Mouse (Mus musculus) lung, embryonic 14.5 days (tissue): ENCODE results near the gene Ugt1a6b. TPM values are rescaled to one million over a fixed set of nuclear protein-coding genes. Genes with fewer than 3 reads are reported as not detected.

Experiments used
- ATAC-seq: fragments of 200-750 bp; cut with Nextera tagmentation; 2 replicates; pipeline ENCODE4 v1.8.0; 2017; ENCODE audit warnings: mild to moderate bottlenecking, moderate TSS enrichment, moderate library complexity; ENCODE audit not compliant: insufficient read depth
- DNase-seq: peaks from one replicate; pipeline ENCODE4 v3.0.0-alpha.2; 2015
- H3K27ac ChIP-seq: fragments of 300-500 bp; sonication (generic); 2 replicates; pipeline ENCODE4 v1.5.1; 2014; ENCODE audit warnings: low read depth, mild to moderate bottlenecking, moderate library complexity
- H3K27me3 ChIP-seq: fragments of 300-500 bp; sonication (generic); 2 replicates; pipeline ENCODE4 v1.6.1; 2014; ENCODE audit warnings: low read length, control low read depth; ENCODE audit not compliant: insufficient read depth
- H3K36me3 ChIP-seq: fragments of 300-500 bp; sonication (generic); 2 replicates; pipeline ENCODE4 v1.6.1; 2014; ENCODE audit warnings: control low read depth; ENCODE audit not compliant: insufficient read depth
- H3K4me1 ChIP-seq: fragments of 300-500 bp; sonication (generic); 2 replicates; pipeline ENCODE4 v1.6.1; 2014; ENCODE audit warnings: antibody characterized with exemption, control low read depth; ENCODE audit not compliant: insufficient read depth
- H3K4me2 ChIP-seq: fragments of 300-500 bp; sonication (generic); 2 replicates; pipeline ENCODE4 v1.6.1; 2014; ENCODE audit warnings: mild to moderate bottlenecking
- H3K4me3 ChIP-seq: fragments of 300-500 bp; sonication (generic); 2 replicates; pipeline ENCODE4 v1.5.1; 2014; ENCODE audit warnings: low read depth, low read length
- H3K9ac ChIP-seq: fragments of 300-500 bp; sonication (generic); 2 replicates; pipeline ENCODE4 v1.6.1; 2014
- H3K9me3 ChIP-seq: fragments of 300-500 bp; sonication (generic); 2 replicates; pipeline ENCODE4 v1.6.1; 2016; ENCODE audit warnings: low read depth, low read length, control low read depth
- CTCF ChIP-seq: IDR thresholded peaks from 2 replicates; pipeline ENCODE4 v1.5.1; 2016; ENCODE audit warnings: antibody characterized with exemption, low read depth
- WGBS: fragments of 180-500 bp; shearing (Covaris S2); extraction: QIAGEN DNeasy Blood & Tissue Kit; methylation state at CpG from one replicate; pipeline ENCODE4 v1.1.7; 2014; 5-methylcytosine and 5-hydroxymethylcytosine counted together
- polyA plus RNA-seq: library from polyadenylated mRNA; unstranded; fragments of >200 nt; fragmentation: Nextera tagmentation; extraction: Ambion mirVana; gene quantifications from 2 replicates; pipeline ENCODE4 v1.2.1, GENCODE M21; 2014

The Ugt1a6b gene
- polyA plus RNA-seq, 1 experiment from 2014 or later = not detected

DNA sequence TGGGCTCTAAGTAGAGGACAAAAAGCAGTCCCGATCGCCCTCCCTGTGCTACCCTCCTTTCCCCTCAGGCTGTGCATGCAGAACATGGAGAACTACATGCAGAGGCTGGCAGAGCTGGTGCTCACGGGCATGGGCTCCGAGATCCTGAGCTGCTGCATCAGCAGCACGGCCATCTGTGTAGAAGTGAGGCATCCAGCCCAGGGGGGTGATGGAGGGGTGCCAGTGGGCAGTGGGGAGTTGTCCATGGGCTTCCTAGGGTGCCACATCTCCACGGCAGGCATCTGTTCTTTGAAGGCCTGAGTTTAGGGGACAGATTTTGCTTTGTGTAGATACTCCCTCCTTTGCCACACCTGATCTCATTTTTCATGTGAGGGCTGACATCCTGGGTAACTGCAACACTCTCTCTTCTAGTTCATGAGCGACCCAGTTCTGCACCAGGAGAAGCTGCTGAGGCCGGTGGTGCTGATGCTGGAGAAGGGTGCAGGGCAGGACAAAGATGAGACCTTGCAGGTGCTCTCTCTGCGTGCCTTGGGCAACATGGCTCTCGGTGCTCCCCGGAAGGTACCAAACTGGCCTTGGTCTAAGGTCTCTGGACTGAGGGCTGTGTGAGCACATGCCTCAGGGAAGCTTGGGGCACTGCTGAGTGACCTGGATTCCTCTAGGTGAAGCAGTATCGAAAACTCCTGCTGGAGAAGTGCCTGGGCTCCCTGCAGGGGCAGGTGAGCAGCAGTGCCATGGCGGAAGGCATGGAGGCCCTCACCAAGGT lies 153.1 kb downstream of the Ugt1a6b start:
- H3K9ac ChIP-seq = no peak overlapping the region
- no peak overlapping the region for H3K4me3 ChIP-seq
- no peak overlapping the region for H3K4me2 ChIP-seq
- peaks cover 39% of the 10 kb centered on the region for H3K9me3 ChIP-seq
- DNase-seq (no peak), ATAC-seq (no peak)
- 74% methylated on average over 13 of the region's 13 CpGs for WGBS
- no peak overlapping the region for H3K27ac ChIP-seq
- no peak for TF ChIP-seq CTCF
- H3K36me3 ChIP-seq = peaks cover 17% of the 10 kb centered on the region
- no peaks in the 10 kb centered on the region for H3K4me1 ChIP-seq
- no peaks in the 10 kb centered on the region for H3K27me3 ChIP-seq

DNA sequence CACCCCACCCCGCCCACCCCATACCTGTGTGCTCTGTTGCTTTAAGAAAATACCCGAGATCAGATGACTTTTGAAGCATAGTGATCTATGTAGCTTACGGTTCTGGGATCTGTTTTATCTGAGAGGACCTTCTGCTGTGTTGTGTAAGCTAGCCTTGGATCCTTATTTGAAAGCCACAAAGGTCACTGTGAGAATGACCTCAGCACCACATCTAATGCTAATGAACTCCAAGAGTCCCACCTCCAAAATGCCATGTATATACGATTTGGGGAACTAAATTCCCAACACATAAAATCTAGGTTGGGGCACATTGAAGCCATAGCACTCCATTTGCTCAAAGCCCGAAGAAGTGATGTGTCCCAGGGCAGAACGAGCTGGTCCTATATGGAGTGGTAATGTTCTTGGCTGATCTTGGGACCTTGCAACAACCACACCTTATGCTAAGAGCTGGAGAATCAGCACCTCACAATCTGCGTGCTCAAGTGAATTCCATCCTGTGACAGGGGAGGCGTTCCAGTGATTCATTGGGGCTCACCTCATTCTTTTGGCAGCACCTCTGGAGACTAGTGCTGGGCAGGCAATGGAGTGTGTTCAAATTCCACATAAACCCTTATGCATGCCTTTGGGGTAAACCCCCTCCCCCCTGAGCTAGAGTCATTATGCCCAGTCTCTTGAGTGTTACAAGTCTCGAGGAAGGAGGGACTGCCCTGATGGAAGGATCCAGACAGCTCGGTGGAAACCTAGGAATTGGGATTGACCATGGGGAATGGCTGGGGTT lies 154.0 kb downstream of the Ugt1a6b start:
- no peak overlapping the region for H3K27ac ChIP-seq
- WGBS = 76% methylated on average over 10 of the region's 10 CpGs

DNA sequence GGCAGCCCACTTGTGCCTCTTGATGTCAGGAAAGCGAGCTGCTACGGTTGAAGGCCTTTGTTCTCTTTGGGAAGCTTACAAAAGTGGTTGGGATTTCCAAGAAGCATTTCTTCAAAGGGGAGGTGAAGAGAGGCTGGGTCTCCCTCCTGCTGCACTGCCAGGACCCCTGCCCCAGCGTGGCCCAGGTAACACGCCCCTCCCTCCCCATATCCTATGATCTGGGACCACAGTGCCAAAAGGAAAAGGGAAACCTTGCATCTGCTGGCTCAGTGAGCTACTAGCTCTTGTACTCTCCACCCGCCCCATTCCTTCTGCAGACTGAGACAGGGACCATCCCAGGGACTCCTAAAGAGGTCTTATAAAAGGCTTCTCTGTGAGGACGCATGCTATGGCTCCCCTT lies 154.6 kb downstream of the Ugt1a6b start:
- no peak for DNase-seq
- Histone ChIP-seq H3K4me1 (no peaks in the 10 kb centered on the region), H3K36me3 (peaks cover 32% of the 10 kb centered on the region), H3K9ac (no peak overlapping the region), H3K27ac (no peak overlapping the region), H3K4me3 (no peak overlapping the region), H3K4me2 (no peak overlapping the region), H3K27me3 (no peaks in the 10 kb centered on the region), H3K9me3 (peaks cover 30% of the 10 kb centered on the region)
- no peak for ATAC-seq
- no peak for TF ChIP-seq CTCF
- 76% methylated on average over 6 of the region's 6 CpGs for WGBS

More for the DNA sequence above, 154.0 kb downstream of the Ugt1a6b start:
- H3K9ac ChIP-seq = no peak overlapping the region
- no peak overlapping the region for H3K4me3 ChIP-seq
- ATAC-seq = no peak
- no peak for DNase-seq
- no peaks in the 10 kb centered on the region for H3K4me1 ChIP-seq
- peaks cover 26% of the 10 kb centered on the region for H3K36me3 ChIP-seq
- no peak for TF ChIP-seq CTCF
- no peak overlapping the region for H3K4me2 ChIP-seq
- no peaks in the 10 kb centered on the region for H3K27me3 ChIP-seq
- H3K9me3 ChIP-seq = peaks cover 36% of the 10 kb centered on the region

DNA sequence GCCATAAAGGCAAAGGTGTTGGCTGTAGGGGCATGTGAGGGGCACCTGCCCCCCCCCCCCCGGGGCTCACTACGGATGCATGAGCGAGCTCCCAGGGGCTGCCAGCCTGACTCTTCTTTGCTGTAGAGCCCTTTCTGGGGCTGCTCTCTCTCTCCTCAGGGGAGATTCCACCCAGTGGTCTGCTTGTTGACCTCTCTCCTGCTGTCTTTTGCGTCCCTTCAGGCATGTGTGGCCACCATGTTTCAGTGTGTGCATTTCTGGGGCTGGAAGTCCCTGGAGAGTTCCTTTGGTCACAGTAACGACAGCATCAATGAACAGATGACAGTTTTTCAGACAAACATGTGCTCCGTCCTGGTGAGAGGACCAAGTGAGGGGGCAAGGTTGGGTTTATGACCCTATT lies 155.3 kb downstream of the Ugt1a6b start:
- 68% methylated on average over 6 of the region's 6 CpGs for WGBS
- Histone ChIP-seq H3K27ac (no peak overlapping the region), H3K4me1 (no peaks in the 10 kb centered on the region), H3K4me2 (no peak overlapping the region), H3K9me3 (peaks cover 28% of the 10 kb centered on the region), H3K4me3 (no peak overlapping the region), H3K9ac (no peak overlapping the region), H3K36me3 (peaks cover 38% of the 10 kb centered on the region), H3K27me3 (no peaks in the 10 kb centered on the region)
- no peak for ATAC-seq
- no peak for TF ChIP-seq CTCF
- DNase-seq = no peak

DNA sequence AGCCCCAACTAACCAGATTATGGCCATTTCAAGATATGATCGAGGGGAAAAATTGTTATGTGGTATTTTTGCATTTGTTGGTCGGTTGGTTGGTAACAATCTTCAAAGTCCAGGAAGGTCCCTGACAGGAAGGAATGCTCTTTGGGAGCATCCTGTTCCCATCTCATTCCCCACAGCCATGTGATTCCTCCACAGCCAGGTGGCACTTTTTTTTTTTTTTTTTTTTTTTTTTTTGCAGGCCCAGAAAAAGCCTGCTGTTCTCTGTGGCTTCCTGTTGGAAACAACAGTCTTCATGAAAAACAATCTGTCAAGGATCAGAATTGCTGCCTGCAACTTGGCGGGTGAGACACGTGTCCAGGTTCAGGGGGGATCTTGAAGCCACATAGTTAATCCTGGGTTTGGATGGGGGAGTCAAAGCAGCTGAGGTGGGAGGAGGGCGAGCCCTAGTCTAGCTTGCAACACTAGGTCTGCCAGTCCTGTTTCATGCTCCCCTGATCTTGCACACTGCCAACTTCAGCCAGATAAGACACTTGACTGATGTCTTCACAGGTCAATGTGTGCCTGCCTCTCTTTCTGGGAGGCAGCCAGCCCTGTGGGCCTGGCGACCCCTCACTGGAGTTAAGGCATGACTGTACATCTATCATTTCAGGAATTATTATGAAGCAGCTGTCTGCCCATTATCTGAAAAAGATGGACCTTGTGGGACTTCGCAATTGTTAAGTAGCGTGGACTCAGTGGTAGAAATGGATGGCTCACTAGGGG lies 156.0 kb downstream of the Ugt1a6b start:
- 58% methylated on average over 8 of the region's 8 CpGs for WGBS
- no peaks in the 10 kb centered on the region for H3K4me1 ChIP-seq
- H3K27ac ChIP-seq = no peak overlapping the region; the same call in 1 of the 2 replicates
- no peaks in the 10 kb centered on the region for H3K27me3 ChIP-seq
- no peak overlapping the region for H3K4me2 ChIP-seq
- DNase-seq (peak; percentile 70), ATAC-seq (peak; percentile 12; the same call in 1 of the 2 replicates)
- no peak overlapping the region for H3K4me3 ChIP-seq
- peaks cover 45% of the 10 kb centered on the region for H3K36me3 ChIP-seq
- H3K9me3 ChIP-seq = peaks cover 28% of the 10 kb centered on the region
- no peak overlapping the region for H3K9ac ChIP-seq
- TF ChIP-seq CTCF = no peak

DNA sequence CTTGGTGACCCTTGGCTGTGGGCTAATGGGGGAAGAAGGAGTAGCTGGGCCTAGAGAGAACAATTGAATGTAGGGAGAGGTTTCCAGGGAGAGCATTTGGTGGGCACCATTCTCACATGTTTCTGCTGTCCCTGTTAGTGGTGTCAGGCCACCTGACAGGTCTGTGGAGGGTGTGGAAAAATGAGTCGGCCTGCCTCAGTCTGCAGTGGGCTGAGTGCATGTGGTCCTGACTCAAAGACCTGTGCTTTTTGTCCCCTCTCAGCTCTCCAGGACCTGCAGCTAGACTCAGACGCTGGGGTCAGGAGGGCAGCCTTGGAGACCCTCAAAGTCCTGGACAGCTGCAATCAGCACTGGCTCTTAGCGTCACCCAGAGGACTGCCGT lies 156.6 kb downstream of the Ugt1a6b start:
- WGBS = 65% methylated on average over 4 of the region's 4 CpGs
- H3K36me3 ChIP-seq = peaks cover 51% of the 10 kb centered on the region
- peak; percentile 15; the same call in 1 of the 2 replicates for ATAC-seq
- no peaks in the 10 kb centered on the region for H3K27me3 ChIP-seq
- H3K4me2 ChIP-seq = no peak overlapping the region
- no peaks in the 10 kb centered on the region for H3K4me1 ChIP-seq
- DNase-seq = no peak
- no peak overlapping the region for H3K27ac ChIP-seq
- TF ChIP-seq CTCF = no peak
- no peak overlapping the region for H3K9ac ChIP-seq
- no peak overlapping the region for H3K4me3 ChIP-seq
- H3K9me3 ChIP-seq = peaks cover 25% of the 10 kb centered on the region
